Mouse (Mus musculus) heart, adult 11 months (tissue): Measurements from ENCODE around the gene Reep6.

Source experiments
- DNase-seq: peaks from one replicate; pipeline ENCODE4 v3.0.0; 2022

The Reep6 gene

GRCm38 (mm10) chr10:80356737-80357136, 27.0 kb downstream of the Reep6 start:
- no peak for DNase-seq

- DNase-seq = no peak
These were observed 27.6 kb downstream of the Reep6 start for GRCm38 (mm10) chr10:80357336-80357735.

GRCm38 (mm10) chr10:80357994-80358639, 28.4 kb downstream of the Reep6 start:
- DNase-seq = no peak

- DNase-seq = no peak
These were observed 34.0 kb downstream of the Reep6 start for GRCm38 (mm10) chr10:80363734-80364133.

GRCm38 (mm10) chr10:80365736-80366135, 36.0 kb downstream of the Reep6 start:
- no peak for DNase-seq

- DNase-seq = no peak
These were observed 38.2 kb downstream of the Reep6 start for GRCm38 (mm10) chr10:80367954-80368353.

- DNase-seq = no peak
These were observed 38.6 kb downstream of the Reep6 start for GRCm38 (mm10) chr10:80368392-80368791.

- DNase-seq = no peak
These were observed 40.4 kb downstream of the Reep6 start for GRCm38 (mm10) chr10:80369995-80370747.

- peak; percentile 93 for DNase-seq
These were observed 41.7 kb downstream of the Reep6 start for GRCm38 (mm10) chr10:80371411-80371966.

- DNase-seq = no peak
These were observed 42.2 kb downstream of the Reep6 start for GRCm38 (mm10) chr10:80371983-80372382.

- DNase-seq = no peak
These were observed 43.0 kb downstream of the Reep6 start for GRCm38 (mm10) chr10:80372706-80373105.

GRCm38 (mm10) chr10:80374063-80374462, 44.3 kb downstream of the Reep6 start:
- DNase-seq = no peak

GRCm38 (mm10) chr10:80376160-80376559, 46.4 kb downstream of the Reep6 start:
- DNase-seq = peak; percentile 96

- DNase-seq = no peak
These were observed 48.0 kb downstream of the Reep6 start for GRCm38 (mm10) chr10:80377716-80378115.

- no peak for DNase-seq
These were observed 53.0 kb downstream of the Reep6 start for GRCm38 (mm10) chr10:80382641-80383365.

- peak; percentile 89 for DNase-seq
These were observed 53.7 kb downstream of the Reep6 start for GRCm38 (mm10) chr10:80383431-80383830.

- peak; percentile 91 for DNase-seq
These were observed 54.4 kb downstream of the Reep6 start for GRCm38 (mm10) chr10:80384115-80384639.

- no peak for DNase-seq
These were observed 55.0 kb downstream of the Reep6 start for GRCm38 (mm10) chr10:80384709-80385108.

- DNase-seq = peak; percentile 95
These were observed 55.6 kb downstream of the Reep6 start for GRCm38 (mm10) chr10:80385310-80385709.
